Mouse (Mus musculus) urinary bladder, postnatal 25 days (tissue): ENCODE results near the gene Gm10134.
"Not testable (repeated sequence)": the region's sequence is repeated elsewhere in the genome, so short reads cannot be mapped to it uniquely, and the experiment has no call there.

Experiments used
- DNase-seq: peaks from one replicate; pipeline ENCODE4 v3.0.0; 2022; ENCODE audit warnings: low spot score

Gm10134 gene

DNA sequence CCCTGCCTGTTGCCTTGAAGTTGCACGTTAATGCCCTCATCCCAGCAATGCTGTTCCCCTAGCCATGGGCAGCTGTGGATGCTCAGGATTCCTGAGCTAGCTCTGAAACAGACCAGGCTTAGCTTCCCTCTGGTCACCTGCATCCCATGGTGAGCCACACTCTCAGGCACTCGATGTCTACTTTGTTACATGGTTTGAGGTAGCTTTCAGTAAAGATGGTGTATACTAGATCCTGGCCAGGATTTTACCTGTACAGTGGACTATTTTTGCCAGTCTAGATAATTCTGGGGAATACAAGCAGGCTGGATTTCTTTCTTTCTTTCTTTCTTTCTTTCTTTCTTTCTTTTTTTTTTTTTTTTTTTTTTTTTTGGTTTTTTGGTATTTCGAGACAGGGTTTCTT lies at the start of gene Gm10134:
Gene Gm10134, plus strand, starts transcription at position 301 of the 400 bp plus-strand sequence.
- DNase-seq: no peak

DNA sequence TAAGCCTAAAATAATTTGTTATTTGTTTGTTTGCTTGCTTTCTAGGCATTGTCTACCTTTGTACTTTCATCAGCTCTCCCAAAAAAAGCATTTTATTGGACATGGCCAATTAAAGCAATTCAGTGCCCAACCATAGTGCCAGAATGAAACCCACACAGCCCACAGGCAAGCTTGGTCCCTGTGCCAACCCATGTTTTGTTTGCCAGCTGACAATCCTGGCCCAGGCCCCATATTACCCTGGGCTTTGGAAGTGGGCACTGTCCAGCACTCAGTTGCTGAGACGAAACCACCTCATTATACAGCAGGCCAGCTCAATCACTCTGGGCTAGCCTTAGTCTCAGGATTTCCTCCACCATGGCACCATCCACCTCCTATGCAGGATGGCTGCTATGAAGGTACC lies 49.3 kb upstream of the Gm10134 start:
- no peak for DNase-seq

DNA sequence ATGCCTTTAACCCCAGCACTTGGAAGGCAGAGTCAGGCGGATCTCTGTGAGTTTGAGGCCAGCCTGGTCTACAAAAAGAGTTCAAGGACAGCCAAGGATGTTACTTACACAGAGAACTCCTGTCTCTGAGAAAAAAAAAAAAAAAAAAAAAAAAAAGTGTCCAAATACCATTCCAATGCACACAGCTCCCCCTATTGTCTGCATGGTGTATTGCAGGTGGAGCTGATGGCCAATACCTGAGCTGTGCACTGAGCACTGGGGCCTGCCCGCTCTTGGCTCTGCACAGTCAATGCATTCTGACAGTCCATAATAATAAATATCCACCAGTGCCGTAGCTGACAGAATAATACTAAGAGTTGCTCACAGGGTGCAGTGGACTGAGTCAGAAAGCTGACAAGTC lies 42.0 kb upstream of the Gm10134 start:
- DNase-seq: peak; percentile 48

DNA sequence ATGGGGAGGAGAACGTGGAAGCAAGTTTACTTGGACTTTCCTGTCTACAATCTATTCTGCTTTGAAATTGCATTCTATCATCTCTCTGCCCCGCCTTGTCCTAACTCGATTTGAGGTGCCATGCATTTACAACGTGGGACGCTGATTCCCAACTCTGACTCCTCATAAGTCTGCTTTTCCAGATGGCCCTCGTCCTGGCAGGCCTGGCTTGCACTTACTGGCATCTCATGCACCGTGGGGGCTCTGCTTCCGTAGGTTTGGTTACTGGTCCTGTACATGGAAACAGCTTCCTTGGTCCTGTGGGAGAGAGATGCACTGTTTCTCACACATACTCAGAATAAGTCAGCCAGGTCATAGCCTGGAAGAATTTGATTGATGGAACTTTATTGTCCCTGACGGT lies 41.0 kb upstream of the Gm10134 start:
- no peak for DNase-seq

DNA sequence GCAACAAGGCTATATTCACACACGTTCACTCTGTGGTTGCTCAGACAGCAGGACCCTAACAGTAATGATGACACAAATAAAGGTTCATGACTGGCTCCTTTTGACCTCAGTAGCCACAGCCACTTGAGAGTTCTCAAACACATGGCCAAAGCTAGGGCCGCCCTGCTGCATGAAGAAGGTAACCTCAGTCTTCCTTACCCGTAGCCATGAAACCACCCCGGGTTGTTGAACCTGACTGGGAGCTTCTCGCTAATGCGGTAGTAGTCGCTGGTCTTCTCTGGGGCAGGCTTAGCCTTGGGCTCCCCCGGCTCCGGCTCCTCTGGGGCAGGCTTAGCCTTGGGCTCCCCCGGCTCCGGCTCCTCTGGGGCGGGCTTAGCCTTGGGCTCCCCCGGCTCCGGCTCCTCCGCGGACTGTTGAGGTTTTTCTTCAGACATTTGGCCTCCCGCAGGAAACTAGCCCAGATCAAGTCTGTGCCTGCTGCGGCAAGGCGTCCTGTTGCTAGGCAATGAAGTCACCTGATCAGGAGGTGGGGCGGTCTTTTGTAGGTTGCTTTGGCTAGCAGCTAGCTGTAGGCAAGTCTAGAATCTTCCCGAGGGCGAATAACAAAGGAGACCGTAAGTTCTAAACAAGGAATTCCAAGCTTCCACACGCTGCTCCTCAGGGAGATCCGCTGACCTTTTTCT lies 39.9 kb upstream of the Gm10134 start, which contains the start of gene 1700007K13Rik:
Gene 1700007K13Rik, minus strand, starts transcription at position 497 of the 683 bp plus-strand sequence.
- DNase-seq: peak; percentile 53

DNA sequence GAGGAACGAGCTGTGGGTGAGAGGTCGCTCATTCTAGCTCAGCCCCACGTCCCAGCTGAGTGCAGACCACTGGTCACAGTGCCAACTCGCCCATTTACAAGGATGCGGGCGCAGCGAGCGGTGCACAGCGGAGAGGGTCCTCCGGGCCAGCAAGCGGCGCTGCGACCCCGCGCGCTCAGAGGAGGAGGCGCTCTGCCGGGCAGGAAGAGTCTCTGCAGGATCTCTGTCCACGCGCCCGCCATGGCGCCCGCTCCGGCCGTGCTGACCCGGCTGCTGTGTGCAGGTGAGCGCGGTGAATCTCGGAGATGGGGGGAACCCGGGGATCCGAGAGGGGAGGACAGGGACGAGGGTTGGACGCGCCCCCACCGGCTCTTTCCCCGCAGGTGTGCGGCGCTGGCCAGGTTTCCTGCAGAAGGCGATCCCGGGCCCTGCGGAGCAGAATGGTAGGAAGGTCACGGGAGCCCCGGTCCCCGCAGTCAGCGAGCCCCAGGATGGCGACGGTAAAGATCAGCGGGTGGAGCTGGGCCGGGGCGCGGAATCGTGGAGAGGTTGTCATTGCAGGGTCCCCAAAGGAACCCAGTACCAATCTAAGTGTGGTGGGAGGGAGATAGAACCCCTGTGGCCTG lies 37.9 kb upstream of the Gm10134 start, which contains the start of gene Mrps2:
Gene Mrps2, plus strand, starts transcription at position 207 of the 626 bp plus-strand sequence.
- DNase-seq: peak; percentile 85

DNA sequence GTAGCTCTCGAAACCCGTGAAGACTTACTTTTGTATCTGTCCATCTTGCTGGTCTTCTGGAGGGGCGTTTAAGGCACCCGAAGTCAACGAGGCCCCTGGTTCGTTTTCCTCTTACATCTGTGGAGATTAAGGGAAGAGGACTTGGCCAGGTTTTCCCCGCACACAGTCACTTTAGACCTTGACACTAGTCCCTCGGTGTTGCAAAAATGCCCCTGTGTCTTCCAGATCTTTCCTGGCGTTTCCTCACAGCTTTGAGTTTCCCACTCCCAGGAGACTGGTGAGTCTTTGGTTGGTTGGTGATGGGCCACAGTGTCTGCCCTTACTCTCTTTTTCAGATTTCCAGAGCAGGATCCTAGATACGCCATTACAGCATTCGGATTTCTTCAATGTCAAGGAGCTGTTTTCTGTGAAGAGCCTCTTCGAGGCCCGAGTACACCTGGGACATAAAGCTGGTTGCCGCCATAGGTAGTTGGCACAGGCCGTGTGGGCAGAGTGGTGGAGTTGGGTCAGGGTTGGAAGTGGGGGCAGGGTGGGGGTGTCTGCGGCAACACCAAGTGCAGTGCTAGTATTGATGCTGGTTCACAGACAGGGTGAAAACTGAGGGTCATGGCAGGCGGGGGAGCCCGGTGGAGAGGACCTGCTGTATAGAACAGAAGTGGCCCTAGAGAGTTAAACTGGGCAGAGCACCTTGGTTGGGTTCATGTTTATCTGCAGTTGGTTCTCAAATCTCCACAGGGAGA lies 37.2 kb upstream of the Gm10134 start:
- DNase-seq: no peak

DNA sequence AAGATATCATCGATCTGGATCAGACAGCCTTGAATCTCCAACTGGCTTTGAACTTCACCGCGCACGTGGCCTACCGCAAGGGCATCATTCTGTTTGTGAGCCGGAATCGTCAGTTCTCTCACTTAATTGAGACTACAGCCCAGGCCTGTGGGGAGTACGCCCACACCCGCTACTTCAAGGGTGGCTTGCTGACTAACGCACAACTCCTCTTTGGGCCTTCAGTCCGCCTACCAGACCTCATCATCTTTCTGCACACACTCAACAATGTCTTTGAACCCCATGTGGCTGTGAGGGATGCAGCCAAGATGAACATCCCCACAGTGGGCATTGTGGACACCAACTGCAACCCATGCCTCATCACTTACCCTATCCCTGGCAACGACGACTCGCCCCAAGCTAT lies 36.4 kb upstream of the Gm10134 start:
- no peak for DNase-seq

DNA sequence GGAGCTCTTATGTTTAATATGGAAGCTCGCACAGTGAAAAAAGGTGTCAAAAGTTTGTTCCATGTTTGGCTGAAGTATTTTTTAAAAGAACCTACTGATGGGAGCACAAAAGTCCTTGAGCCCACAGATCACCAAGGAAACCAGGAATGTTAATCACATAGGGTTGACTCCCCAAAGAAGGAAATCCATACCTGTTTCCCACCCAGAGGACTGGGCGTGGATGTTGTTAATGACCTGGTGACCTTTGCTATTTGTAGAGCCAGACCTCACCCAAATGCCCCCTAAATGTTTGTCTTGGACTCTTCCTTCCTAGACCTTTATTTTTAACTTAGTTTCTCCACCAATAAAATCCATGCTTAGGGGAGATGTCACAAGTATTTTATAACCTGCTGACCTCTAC lies 35.3 kb upstream of the Gm10134 start:
- no peak for DNase-seq

DNA sequence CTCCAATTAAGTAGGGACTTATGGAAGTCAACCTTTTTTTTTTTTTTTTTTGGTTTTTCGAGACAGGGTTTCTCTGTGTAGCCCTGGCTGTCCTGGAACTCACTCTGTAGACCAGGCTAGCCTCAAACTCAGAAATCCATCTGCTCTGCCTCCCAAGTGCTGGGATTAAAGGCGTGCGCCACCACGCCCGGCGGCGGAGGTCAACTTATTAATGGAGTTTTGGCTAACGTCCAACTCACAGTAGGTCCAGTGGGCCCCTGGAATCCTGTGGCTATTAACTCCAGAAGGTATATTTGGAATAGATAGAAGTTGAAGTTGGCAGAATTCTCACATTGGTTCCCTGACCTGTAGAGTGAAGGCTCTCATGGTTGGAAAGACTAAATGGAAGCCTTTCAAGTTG lies 33.9 kb upstream of the Gm10134 start:
- not testable (repeated sequence) for DNase-seq

DNA sequence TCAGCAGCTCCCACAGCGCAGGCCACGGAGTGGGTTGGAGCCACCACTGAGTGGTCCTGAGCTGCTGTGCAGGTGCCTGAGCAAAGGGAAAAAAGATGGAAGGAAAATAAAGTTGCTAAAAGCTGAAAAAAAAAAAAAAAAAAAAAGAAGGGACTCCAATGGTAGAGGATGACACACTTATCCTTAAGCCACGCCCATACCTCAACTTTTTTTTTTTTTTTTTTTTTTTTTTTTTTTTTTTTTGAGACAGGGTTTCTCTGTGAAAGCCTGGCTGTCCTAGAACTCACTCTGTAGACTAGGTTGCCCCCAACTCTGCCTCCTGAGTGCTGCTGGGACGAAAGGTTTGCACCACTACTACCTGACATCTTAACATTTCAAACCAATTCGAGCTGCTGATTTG lies 27.9 kb upstream of the Gm10134 start:
- DNase-seq: not testable (repeated sequence)

DNA sequence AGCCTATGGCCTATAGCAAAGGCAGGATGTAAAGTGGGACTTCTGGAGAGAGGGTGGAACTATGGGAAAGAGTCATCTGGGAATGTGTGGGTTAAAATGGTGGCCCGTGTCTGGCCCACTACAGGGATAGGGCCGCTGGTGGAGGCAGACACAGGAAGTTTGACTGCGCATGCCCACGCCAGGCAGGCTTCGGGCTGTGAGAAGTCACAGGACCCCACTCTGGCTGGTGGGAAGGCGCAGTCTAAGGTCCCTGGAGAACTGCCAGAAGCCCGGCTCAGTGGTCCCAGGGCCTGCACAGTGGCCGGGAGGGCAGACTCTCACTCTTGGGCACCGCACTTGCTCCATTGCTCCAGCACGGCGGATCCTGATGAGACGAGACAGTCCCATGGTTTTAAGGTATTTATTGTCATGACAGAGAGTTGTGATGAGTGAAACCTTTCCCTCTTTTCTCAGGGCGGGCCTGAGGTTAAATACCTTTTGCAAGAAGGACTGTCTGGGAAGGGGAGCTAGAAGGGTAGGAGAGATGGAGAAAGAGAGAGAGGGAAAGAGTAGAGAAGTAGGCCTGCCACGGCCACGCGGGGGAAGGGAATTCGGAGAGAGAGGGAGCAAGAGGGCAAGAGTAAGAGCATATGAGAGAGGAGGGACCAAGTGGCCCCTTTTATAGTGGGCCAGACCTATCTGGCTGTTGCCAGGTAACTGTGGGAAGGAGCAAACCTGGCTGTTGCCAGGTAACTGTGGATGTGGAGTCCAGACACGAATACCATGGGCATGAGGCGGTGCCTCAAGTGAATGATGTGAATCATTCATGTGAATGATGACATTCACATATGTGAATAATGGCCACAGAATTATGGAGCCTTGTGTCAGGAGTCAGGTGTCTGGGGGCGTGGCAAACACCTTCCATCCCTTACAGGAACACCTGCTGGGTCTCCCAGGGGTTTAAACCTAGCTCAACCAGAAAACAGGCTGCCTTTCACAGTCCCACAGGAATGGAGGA lies 26.4 kb upstream of the Gm10134 start:
- DNase-seq: no peak

DNA sequence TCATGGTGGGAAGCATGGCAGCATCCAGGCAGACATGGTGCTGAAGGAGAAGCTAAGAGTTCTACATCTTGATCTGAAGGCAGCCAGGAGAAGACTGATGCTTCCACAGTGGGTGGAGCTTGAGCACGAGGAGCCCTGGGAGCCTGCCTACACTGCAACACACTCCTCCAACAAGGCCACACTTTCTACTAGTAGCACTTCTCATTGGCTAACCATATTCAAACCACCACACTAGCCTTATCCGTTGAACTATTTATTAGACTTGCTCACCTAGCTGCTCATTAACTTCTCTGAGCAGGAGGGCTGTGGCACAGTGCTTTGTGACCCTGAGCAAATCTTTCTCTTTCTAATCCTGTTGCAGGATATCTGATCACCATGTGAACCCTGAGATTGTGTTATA lies 22.0 kb upstream of the Gm10134 start:
- DNase-seq: no peak

DNA sequence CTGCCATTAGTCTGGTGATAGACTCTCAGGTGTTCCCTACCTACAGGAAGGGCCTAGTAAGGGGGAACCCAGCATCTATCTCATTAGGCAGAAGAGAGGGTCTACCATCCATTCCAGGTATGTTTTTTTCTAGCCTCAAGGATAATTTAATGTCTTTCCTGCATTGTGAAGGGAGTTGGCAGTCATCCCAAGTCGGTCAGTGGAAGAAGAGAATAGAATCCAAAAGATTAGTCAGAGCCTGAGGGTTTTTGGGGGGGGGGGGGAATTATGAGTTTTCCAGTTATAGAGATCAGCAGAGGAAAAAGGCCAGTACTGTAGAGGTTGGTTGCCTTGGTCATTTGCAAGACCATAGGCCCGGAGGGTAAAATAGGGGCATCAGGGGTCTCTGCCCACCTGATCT lies 11.4 kb upstream of the Gm10134 start:
- no peak for DNase-seq

DNA sequence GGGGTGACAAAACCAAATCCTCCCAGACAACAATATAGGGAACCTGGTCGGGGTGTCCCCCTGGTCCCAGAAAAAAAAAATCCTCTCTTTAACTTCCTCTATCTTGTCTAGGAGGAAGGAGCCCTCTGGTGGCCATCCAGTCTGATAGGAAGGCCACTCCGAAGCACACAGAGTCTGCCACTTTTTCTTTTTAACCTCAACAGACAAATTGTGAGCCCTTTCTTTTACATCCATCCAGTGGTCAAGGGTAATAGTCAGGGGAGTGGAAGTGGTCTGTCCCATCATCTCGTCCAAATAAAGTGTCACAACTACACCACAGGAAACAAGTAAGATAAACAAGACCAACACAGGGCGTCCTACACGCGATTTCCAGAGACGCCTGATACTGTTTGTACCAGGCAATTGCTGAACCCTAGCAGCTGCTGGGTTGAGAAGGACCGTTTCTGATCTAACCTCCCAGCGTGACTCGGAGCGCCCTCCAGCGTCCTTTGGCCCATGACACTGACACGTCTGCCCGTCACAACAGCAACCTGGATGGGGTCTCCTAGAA lies 10.6 kb upstream of the Gm10134 start:
- DNase-seq: no peak

DNA sequence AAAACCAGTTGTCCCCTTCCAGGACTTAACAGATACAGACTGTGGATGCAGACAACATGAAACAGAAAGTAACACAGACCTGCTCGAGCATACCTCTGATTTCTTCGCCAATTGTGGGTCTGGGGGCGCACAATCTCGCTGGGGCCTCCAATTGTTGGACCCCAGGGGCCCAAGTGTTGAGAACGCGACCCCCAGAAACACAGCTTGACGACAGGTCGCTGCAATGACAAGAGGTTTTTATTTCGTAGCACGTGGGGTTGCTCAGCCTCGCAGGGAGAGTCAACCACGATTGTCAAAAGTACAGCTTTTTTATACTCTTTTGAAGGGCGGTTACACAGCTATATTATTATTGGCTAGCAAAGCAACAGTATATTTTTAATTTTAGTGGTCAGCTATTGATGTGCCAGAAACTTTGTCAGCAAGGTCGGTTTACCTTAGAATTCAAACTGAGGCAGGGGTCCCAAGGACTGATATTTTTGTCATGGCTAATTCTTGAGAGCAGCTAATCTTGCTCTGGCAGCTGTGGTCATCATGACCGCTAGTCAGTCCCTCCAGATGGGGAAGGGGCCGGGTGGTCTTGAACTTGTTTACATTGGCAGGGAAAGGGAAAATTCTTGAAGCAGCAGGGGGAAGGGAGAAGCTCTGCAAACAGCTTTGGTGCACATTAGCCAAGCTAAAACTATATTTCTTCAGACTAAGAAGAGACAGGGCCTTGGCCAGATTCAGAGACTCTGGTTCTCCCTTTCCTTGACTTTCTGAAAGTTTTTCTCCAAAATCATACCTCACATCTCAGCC lies 9.9 kb upstream of the Gm10134 start:
- DNase-seq: no peak

DNA sequence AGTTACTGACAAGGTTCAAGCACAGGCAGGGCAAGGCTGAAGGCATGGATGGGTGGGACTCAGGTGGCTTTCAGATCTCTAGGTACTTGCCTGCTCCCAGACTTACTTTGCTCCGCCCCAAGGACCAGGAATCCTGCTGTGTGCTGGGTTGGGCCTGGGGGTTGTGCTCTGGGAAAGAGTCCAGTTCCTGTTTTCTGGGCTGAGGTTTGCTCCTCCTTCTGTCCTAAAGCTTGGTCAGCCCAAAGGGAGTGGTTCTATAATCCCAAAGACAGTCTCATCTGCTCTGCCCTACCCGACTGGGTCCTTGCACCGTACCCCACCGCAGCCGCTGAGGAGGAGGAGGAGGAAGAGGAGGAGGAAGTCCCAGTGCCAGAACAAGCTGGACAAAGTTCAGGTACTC lies 9.2 kb upstream of the Gm10134 start, which contains the start of gene Gbgt1:
Gene Gbgt1, plus strand, starts transcription at position 221 of the 400 bp plus-strand sequence.
- DNase-seq: no peak

DNA sequence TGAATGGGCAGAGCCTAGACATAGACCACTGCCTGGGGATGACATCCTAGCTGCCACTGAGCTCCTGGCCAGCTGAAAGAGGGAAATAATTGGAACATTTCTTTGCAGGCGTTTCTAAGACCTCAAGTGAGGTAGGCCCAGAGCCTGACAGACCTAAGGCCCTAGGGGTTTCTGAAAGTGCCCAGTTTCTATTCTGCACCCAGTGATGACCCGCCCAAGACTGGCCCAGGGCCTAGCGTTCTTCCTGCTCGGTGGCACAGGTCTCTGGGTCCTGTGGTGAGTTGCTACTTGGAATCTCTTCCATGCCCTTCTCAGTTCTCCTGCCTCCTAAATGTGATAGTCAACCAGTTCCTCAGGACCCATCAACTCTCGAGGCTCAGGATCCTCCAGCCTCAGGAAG lies 8.3 kb upstream of the Gm10134 start:
- DNase-seq: no peak

DNA sequence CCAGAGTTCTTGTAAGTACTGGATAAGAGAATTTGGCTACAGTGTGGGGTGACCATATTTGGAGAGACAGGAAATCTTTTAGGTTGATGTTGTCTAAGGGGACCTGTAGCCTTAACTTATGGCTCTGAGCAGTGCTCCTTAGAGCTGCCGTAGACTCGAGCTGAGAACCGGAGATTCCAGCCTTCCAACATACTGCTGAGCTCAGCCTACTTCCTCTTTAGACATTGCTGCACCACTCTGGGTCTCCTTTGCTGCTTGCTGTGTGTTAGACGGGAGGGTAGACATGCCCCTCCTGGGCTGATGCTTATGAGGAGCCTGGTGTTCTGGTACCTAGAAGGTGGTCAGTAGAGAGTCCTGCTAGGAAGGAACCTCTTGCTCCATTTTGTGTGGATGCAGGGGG lies 7.5 kb upstream of the Gm10134 start:
- DNase-seq: no peak

DNA sequence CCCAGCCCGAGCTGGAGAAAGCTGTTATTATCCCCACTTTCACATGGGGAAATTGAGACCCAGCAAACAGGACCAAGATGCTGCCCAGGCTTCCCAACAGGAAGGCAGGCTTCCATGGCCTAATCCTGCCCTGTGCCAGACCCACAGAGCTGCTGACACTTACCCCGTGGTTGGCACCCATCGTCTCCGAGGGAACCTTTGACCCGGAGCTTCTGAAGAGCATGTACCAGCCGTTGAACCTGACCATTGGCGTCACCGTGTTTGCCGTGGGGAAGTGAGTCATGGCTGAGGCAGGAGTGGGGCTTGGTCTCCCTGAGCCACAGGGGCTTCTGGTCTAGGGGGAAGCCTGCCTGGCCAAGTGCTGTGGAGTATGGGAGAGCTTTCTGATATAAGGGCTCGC lies 2.9 kb upstream of the Gm10134 start:
- no peak for DNase-seq

DNA sequence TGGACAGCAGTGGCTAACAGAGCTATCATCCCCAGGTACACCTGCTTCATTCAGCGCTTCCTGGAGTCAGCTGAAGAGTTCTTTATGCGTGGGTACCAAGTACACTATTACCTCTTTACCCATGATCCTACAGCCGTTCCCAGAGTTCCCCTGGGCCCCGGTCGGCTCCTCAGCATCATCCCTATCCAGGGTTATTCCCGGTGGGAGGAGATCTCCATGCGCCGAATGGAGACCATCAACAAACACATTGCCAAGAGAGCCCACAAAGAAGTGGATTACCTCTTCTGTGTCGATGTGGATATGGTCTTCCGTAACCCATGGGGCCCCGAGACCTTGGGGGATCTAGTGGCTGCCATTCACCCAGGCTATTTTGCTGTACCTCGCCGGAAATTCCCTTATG lies 1.2 kb upstream of the Gm10134 start:
- no peak for DNase-seq
